Mouse (Mus musculus) E14TG2a.4 (cell line): Measurements from ENCODE around the gene 9030624G23Rik.
A peak's percentile ranks its signal among the peaks of the same experiment; 100 is the strongest.
"Not testable (repeated sequence)": the region's sequence is repeated elsewhere in the genome, so short reads cannot be mapped to it uniquely, and the experiment has no call there.

Experiments
- H3K27me3 ChIP-seq: 2 replicates; pipeline ENCODE4 v1.6.1; 2014; ENCODE audit warnings: low read length, control low read depth; ENCODE audit not compliant: insufficient read depth
- H3K36me3 ChIP-seq: 2 replicates; pipeline ENCODE4 v1.6.1; 2014; ENCODE audit warnings: low read length, control low read depth; ENCODE audit not compliant: insufficient read depth
- H3K4me1 ChIP-seq: replicated peaks from 2 replicates; pipeline ENCODE4 v1.6.1; 2014; ENCODE audit warnings: low read depth, low read length, control low read depth
- H3K4me3 ChIP-seq: replicated peaks from 2 replicates; pipeline ENCODE4 v1.5.1; 2014; ENCODE audit warnings: mild to moderate bottlenecking, low read length
- H3K9me3 ChIP-seq: 2 replicates; pipeline ENCODE4 v1.6.1; 2014; ENCODE audit warnings: low read length, control low read depth

Gene 9030624G23Rik

DNA sequence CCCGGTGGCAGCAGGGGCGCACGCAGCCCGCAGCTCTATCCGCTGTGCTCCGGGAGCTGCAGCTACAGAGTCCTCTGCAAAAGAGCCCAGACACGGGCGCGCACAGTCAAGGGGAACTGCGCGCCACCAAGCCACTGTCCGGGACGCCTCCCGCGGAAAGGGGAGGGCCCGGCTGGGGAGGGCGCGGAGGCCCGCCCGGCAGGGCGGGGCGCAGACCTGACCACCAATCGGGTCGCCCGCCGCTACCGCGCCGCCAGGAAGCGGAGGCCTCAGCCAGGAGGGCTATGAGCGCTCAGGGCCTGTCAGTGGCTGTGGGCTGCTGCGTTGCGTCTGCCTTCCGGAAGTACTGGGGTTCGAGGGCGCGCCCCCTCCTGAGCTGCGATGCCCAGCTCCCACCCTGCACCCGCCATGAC lies at the start of gene 9030624G23Rik:
9030624G23Rik (minus strand) TSS at position 139 of the 413 bp plus-strand sequence.
- not testable (repeated sequence) for H3K9me3 ChIP-seq, H3K36me3 ChIP-seq, H3K27me3 ChIP-seq, H3K4me1 ChIP-seq
- H3K4me3 ChIP-seq: peak within 1 kb of the TSS; percentile 66

DNA sequence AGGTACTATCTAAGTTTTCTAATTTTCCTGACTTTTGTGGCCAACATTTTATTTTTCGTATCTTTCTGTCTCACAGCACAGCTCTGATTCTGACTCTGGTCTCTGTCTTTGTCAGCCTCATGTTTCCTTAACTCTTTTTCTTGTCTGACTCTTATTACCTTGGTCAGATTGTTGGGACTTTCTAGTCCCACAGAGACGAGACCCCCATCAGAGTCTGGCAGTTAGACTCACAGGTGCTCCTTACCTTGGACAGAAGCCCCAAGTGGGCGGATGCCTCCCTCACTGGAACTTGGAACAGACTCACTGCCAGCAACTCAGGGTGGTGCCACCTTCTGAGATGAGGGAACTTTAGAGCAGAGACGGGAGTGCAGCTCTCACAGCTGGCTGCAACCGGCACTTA lies 13.9 kb downstream of the 9030624G23Rik start:
- H3K9me3 ChIP-seq, H3K4me3 ChIP-seq, H3K27me3 ChIP-seq, H3K4me1 ChIP-seq, H3K36me3 ChIP-seq: not testable (repeated sequence)
